Mouse (Mus musculus) thymus, postnatal 14 days (tissue): ENCODE measurements around the gene Gpha2.

ENCODE experiments used
- DNase-seq: peaks from one replicate; pipeline ENCODE4 v3.0.0; 2021

The Gpha2 gene

DNA sequence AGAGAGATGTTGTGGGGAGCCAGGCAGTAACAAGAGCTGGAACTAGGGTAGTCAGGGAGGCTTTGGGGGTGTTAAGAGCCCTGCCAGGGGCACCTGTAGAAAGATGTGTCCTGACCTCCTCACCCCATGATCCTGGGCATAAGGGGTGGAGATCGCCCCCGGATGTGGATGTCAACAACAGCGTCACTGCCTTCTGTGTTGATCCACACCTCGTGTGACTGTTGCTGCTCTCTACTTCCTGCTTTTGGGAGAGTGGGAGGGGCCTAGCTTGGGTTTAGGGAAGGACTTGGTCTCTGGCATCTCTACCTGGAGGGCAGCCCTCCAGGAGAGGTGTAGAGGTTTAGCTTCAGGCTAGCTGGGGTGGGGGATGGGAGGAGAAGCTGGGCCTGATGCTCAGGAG, 16.1 kb downstream of the Gpha2 start:
- DNase-seq = peak; percentile 69

- no peak for DNase-seq
Observed at GRCm38 (mm10) chr19:6243226-6243625, 17.0 kb downstream of the Gpha2 start.

GRCm38 (mm10) chr19:6245806-6246205, 19.6 kb downstream of the Gpha2 start:
- no peak for DNase-seq

DNA sequence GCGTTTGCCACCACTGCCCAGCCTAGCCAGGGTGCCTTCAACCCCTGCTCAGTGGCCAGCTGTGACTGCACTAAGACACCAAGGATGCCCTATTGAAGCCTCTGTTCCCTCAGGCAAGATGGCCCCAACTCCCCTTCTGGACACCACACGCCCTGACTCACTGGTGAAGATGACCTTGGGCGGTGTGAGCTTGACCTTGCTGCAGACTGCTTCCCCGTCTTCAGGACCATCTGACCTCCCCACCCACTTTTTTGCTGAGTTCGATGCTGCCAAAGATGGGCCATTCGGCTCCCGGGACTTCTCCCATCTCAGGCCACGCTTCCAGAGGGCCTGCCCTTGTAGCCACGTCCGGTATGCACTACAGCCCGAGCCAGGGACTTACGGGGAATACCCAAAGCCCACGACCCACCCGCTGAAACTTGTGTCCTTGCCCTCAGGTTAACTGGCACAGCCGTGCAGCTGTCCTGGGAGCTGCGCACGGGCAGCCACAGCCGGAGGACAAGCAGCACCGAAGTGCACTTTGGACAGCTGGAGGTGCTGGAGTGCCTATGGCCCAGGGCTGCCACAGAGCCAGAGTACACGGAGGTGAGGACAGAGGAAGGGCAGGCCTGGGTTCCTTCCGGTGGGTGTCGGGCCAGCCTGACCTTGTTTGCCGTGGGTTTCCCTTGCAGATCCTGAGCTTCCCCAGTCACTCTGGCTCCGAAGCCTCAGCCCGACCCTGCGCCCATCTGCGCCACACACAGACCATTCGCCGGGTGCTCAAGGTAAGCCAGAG, 21.5 kb downstream of the Gpha2 start:
- no peak for DNase-seq

DNA sequence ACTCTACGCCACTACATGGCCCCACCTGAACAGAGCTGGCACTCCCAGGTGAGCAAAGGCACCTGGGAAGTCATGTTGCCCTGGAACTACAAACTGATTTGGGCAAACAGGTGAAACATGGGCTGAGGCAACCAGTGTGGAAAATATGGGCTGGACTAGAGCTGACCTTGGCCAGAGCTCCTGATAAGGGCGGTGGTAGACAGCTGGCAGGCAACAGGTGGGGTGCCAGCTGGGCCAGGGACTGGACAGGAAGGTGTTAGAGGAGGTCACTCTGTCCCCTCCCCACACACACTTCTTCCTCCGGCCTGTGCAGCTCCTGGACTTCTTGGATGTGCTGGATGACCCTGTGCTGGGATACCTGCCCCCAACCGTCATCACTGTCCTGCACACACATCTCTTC, 26.8 kb downstream of the Gpha2 start:
- DNase-seq = no peak

DNA sequence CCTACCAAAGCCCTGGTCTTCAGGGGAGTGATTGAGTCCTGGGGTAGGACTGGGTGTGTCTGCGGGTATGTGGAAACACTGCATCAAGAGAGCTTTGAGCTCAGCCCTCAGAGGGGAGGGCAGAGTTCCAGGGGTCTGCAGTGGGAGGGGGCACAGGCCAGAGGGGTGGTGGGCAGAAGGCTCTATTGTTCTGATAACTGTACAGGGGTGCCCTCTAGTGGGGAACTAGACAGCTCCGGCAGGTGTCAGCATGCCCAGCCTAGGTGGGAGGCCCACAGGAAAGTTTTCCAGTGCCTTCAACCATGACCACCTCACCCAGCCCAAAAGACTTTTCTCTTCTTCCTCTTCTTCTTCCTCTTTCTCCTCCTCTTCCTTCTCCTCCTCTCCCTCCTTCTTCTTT, 34.2 kb downstream of the Gpha2 start:
- DNase-seq = peak; percentile 61

GRCm38 (mm10) chr19:6260946-6261345, 34.8 kb downstream of the Gpha2 start:
- no peak for DNase-seq

DNA sequence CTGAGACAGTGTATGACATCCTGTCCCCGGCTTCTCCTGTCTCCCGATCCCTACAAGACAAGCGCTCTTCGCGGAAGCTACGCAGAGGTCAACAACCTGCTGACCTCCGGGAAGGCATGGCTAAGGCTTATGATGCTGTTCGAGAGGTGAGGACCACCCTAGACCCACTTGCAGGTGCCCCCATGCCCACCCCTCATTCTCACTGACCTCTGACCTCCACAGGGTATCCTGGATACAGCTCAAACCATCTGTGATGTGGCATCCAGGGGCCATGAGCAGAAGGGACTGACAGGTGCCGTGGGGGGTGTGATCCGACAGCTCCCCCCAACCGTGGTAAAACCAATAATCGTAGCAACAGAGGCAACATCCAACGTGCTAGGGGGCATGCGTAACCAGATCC, 35.2 kb downstream of the Gpha2 start:
- DNase-seq = no peak

GRCm38 (mm10) chr19:6262222-6262621, 36.0 kb downstream of the Gpha2 start:
- DNase-seq = peak; percentile 80

GRCm38 (mm10) chr19:6262839-6263433, 36.8 kb downstream of the Gpha2 start:
- no peak for DNase-seq

DNA sequence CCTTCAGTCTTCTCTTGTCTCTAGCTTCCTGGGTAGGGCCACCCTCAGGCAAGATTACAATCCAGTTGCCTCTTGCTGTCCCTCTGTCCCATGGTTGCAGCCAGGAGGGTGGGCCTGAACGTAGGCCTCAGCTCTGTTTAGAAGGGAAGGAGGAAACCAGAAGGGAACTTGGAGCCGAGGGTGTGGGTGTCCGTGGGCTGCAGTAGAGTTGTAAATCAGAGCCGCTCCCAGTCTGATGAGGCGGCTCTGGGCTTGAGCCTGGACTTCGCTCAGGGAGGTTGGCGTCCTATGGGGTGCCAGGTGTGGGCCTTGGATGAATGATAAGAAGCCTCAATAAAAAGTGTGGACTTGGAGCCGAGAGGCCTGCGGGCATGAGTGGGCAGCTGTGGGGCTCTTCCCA, 38.0 kb downstream of the Gpha2 start:
- DNase-seq = no peak

GRCm38 (mm10) chr19:6264945-6265344, 38.8 kb downstream of the Gpha2 start:
- DNase-seq = no peak

DNA sequence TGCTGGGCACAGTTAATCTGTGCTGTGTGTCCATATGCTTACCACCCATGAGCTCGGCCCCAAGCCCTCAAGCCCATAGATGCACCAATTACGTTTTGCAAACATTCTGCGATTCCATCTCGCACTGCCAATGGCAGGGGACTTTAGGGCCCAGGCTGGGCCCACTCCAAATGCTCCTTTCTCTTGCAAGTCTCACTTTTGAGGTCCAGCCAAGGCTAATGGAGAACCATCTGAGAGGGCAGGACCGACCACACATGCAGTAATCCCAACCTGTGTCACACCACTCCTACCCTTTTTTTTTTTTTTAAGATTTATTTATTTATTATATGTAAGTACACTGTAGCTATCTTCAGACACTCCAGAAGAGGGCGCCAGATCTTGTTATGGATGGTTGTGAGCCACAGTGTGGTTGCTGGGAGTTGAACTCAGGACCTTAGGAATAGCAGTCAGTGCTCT, 39.6 kb downstream of the Gpha2 start:
- peak; percentile 33 for DNase-seq

- no peak for DNase-seq
Observed at GRCm38 (mm10) chr19:6267306-6268169, 41.4 kb downstream of the Gpha2 start.

GRCm38 (mm10) chr19:6268170-6268528, 42.0 kb downstream of the Gpha2 start:
- peak; percentile 92 for DNase-seq

- DNase-seq = no peak
Observed at GRCm38 (mm10) chr19:6268670-6269132, 42.5 kb downstream of the Gpha2 start.

- no peak for DNase-seq
Observed at GRCm38 (mm10) chr19:6269798-6270475, 43.8 kb downstream of the Gpha2 start.

DNA sequence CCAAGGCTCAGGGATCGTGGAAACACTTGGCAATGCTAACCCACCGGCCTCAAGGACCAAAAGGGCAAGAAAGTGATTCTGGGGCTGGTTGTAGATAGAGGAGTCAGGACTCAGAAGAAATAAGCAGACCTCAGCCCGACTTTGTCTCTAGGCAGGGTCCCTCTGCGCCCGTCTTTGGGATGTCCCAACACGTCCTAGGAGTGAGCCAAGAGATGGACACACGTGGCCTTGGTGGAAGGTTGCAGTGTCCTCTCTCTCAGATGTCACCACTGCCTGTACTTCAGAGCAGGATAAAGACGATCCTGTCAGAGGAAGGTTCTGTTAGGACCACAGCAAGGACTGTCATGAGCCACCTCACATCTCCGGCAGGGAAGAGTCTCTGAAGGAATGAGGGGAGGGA, 44.5 kb downstream of the Gpha2 start:
- no peak for DNase-seq

GRCm38 (mm10) chr19:6271206-6271605, 45.0 kb downstream of the Gpha2 start:
- no peak for DNase-seq

DNA sequence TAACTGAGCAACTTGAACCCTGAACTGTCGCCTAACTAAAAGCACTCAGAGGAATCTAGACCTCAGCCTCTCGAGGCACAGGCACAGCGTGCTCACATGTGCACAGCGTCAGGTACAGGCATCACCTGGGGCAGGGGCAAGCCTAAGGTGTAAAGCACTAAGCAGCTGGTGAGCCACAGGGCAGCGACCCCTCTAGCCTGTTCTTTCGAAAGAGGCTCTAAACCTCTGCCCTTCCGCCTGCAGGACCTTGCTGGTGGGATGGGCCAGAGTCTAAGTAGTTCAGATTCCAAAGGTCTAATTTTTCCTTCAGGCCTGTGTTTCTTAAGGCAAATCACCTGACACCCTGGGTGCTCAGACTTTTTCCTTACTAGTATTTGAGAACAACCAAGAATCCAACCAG, 45.9 kb downstream of the Gpha2 start:
- no peak for DNase-seq

DNA sequence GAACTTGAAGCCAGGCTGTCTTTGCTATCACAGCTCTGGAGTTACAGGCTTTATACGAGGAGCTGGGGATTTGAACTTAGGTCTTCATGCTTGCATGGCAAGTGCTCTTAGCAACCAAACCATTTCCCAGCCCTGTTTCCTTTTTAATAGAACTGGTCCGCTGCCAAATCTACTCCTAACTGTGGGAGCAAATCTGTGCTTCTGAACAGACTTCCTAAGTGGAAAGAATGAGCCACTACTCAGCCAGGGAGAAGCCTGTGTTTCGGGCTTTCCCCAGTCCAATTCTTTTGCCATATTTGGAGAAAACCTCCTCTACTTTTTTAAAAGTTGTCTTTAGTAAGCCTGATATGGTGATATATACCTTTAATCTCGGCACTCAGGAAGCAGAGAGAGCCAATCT, 46.6 kb downstream of the Gpha2 start:
- DNase-seq = no peak

GRCm38 (mm10) chr19:6273592-6273991, 47.4 kb downstream of the Gpha2 start:
- DNase-seq = no peak

- no peak for DNase-seq
Observed at GRCm38 (mm10) chr19:6273998-6274608, 47.9 kb downstream of the Gpha2 start.
